Mouse (Mus musculus): ENCODE results near the gene Vwa3a. TPM values are rescaled to one million over a fixed set of nuclear protein-coding genes. Genes with fewer than 3 reads are reported as not detected.

Gene Vwa3a
- 2.1 and 2.3 TPM in 2 replicates for polyA plus RNA-seq (2015; fragmentation: Nextera tagmentation; extraction: Ambion mirVana)

GRCm38 (mm10) chr7:120739018-120739417 lies at the start of gene Vwa3a:
Vwa3a (plus strand) TSS chr7:120739318.
- H3K9ac ChIP-seq (ENCODE audit: low read depth, low read length) = no peak within 1 kb of the TSS
- H3K27ac ChIP-seq (ENCODE audit: low read length) = no peak within 1 kb of the TSS
- H3K4me2 ChIP-seq (ENCODE audit: low read length) = no peak within 1 kb of the TSS; the same call in 1 of the 2 replicates
- no peaks in the 10 kb centered on the region for H3K27me3 ChIP-seq (ENCODE audit: control insufficient read depth, insufficient read depth, low read depth, low read length)
- peaks cover 3% of the 10 kb centered on the region; the same call in 1 of the 2 replicates for H3K4me1 ChIP-seq (ENCODE audit: control insufficient read depth, insufficient read depth, low read length)
- no peaks in the 10 kb centered on the region for H3K9me3 ChIP-seq (replicated peaks; ENCODE audit: control insufficient read depth, low read length, poor library complexity, severe bottlenecking)
- no peaks in the 10 kb centered on the region for H3K36me3 ChIP-seq (ENCODE audit: control insufficient read depth, insufficient read depth, low read length)
- WGBS = 80% methylated on average over 6 of the region's 6 CpGs
- no peak for ATAC-seq
- no peak within 1 kb of the TSS for H3K4me3 ChIP-seq (ENCODE audit: low read depth, low read length)

DNA sequence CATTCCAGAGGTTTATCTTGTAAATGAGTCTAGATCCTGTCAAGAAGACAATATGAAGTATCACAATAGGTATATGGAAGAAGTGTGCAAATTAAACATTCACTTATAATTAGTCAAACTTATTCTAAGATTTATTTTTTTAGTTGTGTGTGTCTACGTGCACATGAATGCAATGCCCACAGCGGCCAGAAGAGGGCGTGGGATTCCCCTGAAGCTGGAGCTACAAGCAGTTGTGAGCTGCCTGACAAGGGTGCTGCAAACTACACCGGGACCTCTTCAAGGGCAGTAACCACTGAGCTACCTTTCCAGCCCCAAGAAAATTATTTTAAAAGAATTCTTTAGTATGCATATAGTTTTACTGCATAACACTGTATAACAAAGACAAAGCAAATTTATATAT lies 48.5 kb upstream of the Vwa3a start:
- H3K36me3 ChIP-seq (ENCODE audit: control insufficient read depth, insufficient read depth, low read length) = no peaks in the 10 kb centered on the region
- ATAC-seq = no peak
- no peaks in the 10 kb centered on the region for H3K9me3 ChIP-seq (replicated peaks; ENCODE audit: control insufficient read depth, low read length, poor library complexity, severe bottlenecking)
- H3K27me3 ChIP-seq (ENCODE audit: control insufficient read depth, insufficient read depth, low read depth, low read length) = no peaks in the 10 kb centered on the region
- 79% methylated on average over 4 of the region's 4 CpGs for WGBS
- no peak overlapping the region for H3K9ac ChIP-seq (ENCODE audit: low read depth, low read length)
- H3K4me3 ChIP-seq (ENCODE audit: low read depth, low read length) = no peak overlapping the region
- no peak overlapping the region for H3K27ac ChIP-seq (ENCODE audit: low read length)
- no peak overlapping the region for H3K4me2 ChIP-seq (ENCODE audit: low read length)
- H3K4me1 ChIP-seq (ENCODE audit: control insufficient read depth, insufficient read depth, low read length) = no peaks in the 10 kb centered on the region

GRCm38 (mm10) chr7:120693831-120694375 lies 45.2 kb upstream of the Vwa3a start:
- Histone ChIP-seq H3K4me3 (ENCODE audit: low read depth, low read length) (no peak overlapping the region), H3K27me3 (ENCODE audit: control insufficient read depth, insufficient read depth, low read depth, low read length) (no peaks in the 10 kb centered on the region), H3K36me3 (ENCODE audit: control insufficient read depth, insufficient read depth, low read length) (no peaks in the 10 kb centered on the region), H3K27ac (ENCODE audit: low read length) (no peak overlapping the region), H3K4me2 (ENCODE audit: low read length) (no peak overlapping the region), H3K9me3 (replicated peaks; ENCODE audit: control insufficient read depth, low read length, poor library complexity, severe bottlenecking) (no peaks in the 10 kb centered on the region), H3K4me1 (ENCODE audit: control insufficient read depth, insufficient read depth, low read length) (no peaks in the 10 kb centered on the region), H3K9ac (ENCODE audit: low read depth, low read length) (no peak overlapping the region)
- no peak for ATAC-seq
- WGBS = 94% methylated on average over 5 of the region's 5 CpGs

GRCm38 (mm10) chr7:120695196-120695595 lies 43.9 kb upstream of the Vwa3a start:
- Histone ChIP-seq H3K27ac (ENCODE audit: low read length) (no peak overlapping the region), H3K4me2 (ENCODE audit: low read length) (no peak overlapping the region), H3K27me3 (ENCODE audit: control insufficient read depth, insufficient read depth, low read depth, low read length) (no peaks in the 10 kb centered on the region), H3K4me3 (ENCODE audit: low read depth, low read length) (no peak overlapping the region), H3K36me3 (ENCODE audit: control insufficient read depth, insufficient read depth, low read length) (no peaks in the 10 kb centered on the region), H3K9ac (ENCODE audit: low read depth, low read length) (no peak overlapping the region), H3K4me1 (ENCODE audit: control insufficient read depth, insufficient read depth, low read length) (no peaks in the 10 kb centered on the region), H3K9me3 (replicated peaks; ENCODE audit: control insufficient read depth, low read length, poor library complexity, severe bottlenecking) (no peaks in the 10 kb centered on the region)
- ATAC-seq = no peak
- 21% methylated on average over 6 of the region's 6 CpGs for WGBS

- ATAC-seq = no peak
- Histone ChIP-seq H3K27me3 (ENCODE audit: control insufficient read depth, insufficient read depth, low read depth, low read length) (no peaks in the 10 kb centered on the region), H3K4me1 (ENCODE audit: control insufficient read depth, insufficient read depth, low read length) (no peaks in the 10 kb centered on the region), H3K9me3 (replicated peaks; ENCODE audit: control insufficient read depth, low read length, poor library complexity, severe bottlenecking) (no peaks in the 10 kb centered on the region), H3K9ac (ENCODE audit: low read depth, low read length) (no peak overlapping the region), H3K4me3 (ENCODE audit: low read depth, low read length) (no peak overlapping the region), H3K27ac (ENCODE audit: low read length) (no peak overlapping the region), H3K4me2 (ENCODE audit: low read length) (no peak overlapping the region), H3K36me3 (ENCODE audit: control insufficient read depth, insufficient read depth, low read length) (no peaks in the 10 kb centered on the region)
- WGBS = 47% methylated on average over 1 of the region's 1 CpGs
These were observed 43.5 kb upstream of the Vwa3a start for GRCm38 (mm10) chr7:120695641-120696040.

GRCm38 (mm10) chr7:120696331-120696730 lies 42.8 kb upstream of the Vwa3a start:
- no peak overlapping the region for H3K4me2 ChIP-seq (ENCODE audit: low read length)
- no peak overlapping the region for H3K4me3 ChIP-seq (ENCODE audit: low read depth, low read length)
- WGBS = 85% methylated on average over 2 of the region's 2 CpGs
- H3K9me3 ChIP-seq (replicated peaks; ENCODE audit: control insufficient read depth, low read length, poor library complexity, severe bottlenecking) = no peaks in the 10 kb centered on the region
- H3K36me3 ChIP-seq (ENCODE audit: control insufficient read depth, insufficient read depth, low read length) = no peaks in the 10 kb centered on the region
- no peak overlapping the region for H3K27ac ChIP-seq (ENCODE audit: low read length)
- ATAC-seq = no peak
- no peaks in the 10 kb centered on the region for H3K4me1 ChIP-seq (ENCODE audit: control insufficient read depth, insufficient read depth, low read length)
- no peaks in the 10 kb centered on the region for H3K27me3 ChIP-seq (ENCODE audit: control insufficient read depth, insufficient read depth, low read depth, low read length)
- H3K9ac ChIP-seq (ENCODE audit: low read depth, low read length) = no peak overlapping the region

- Histone ChIP-seq H3K4me3 (ENCODE audit: low read depth, low read length) (no peak overlapping the region), H3K27me3 (ENCODE audit: control insufficient read depth, insufficient read depth, low read depth, low read length) (no peaks in the 10 kb centered on the region), H3K9me3 (replicated peaks; ENCODE audit: control insufficient read depth, low read length, poor library complexity, severe bottlenecking) (no peaks in the 10 kb centered on the region), H3K27ac (ENCODE audit: low read length) (no peak overlapping the region), H3K4me1 (ENCODE audit: control insufficient read depth, insufficient read depth, low read length) (no peaks in the 10 kb centered on the region), H3K36me3 (ENCODE audit: control insufficient read depth, insufficient read depth, low read length) (no peaks in the 10 kb centered on the region), H3K9ac (ENCODE audit: low read depth, low read length) (no peak overlapping the region), H3K4me2 (ENCODE audit: low read length) (no peak overlapping the region)
- no peak for ATAC-seq
- WGBS = 91% methylated on average over 6 of the region's 6 CpGs
These were observed 39.5 kb upstream of the Vwa3a start for GRCm38 (mm10) chr7:120699586-120699985.

GRCm38 (mm10) chr7:120703888-120704287 lies 35.2 kb upstream of the Vwa3a start:
- H3K4me2 ChIP-seq (ENCODE audit: low read length) = no peak overlapping the region
- 86% methylated on average over 3 of the region's 3 CpGs for WGBS
- ATAC-seq = no peak

GRCm38 (mm10) chr7:120712071-120712470 lies 27.0 kb upstream of the Vwa3a start:
- H3K4me1 ChIP-seq (ENCODE audit: control insufficient read depth, insufficient read depth, low read length) = no peaks in the 10 kb centered on the region
- no peak overlapping the region for H3K27ac ChIP-seq (ENCODE audit: low read length)
- no peak overlapping the region for H3K4me2 ChIP-seq (ENCODE audit: low read length)
- no peak overlapping the region for H3K4me3 ChIP-seq (ENCODE audit: low read depth, low read length)
- H3K9ac ChIP-seq (ENCODE audit: low read depth, low read length) = no peak overlapping the region
- ATAC-seq = no peak
- no peaks in the 10 kb centered on the region for H3K9me3 ChIP-seq (replicated peaks; ENCODE audit: control insufficient read depth, low read length, poor library complexity, severe bottlenecking)
- no peaks in the 10 kb centered on the region for H3K27me3 ChIP-seq (ENCODE audit: control insufficient read depth, insufficient read depth, low read depth, low read length)
- H3K36me3 ChIP-seq (ENCODE audit: control insufficient read depth, insufficient read depth, low read length) = no peaks in the 10 kb centered on the region
- WGBS = 96% methylated on average over 2 of the region's 2 CpGs

More at GRCm38 (mm10) chr7:120703888-120704287, 35.2 kb upstream of the Vwa3a start:
- no peak overlapping the region for H3K9ac ChIP-seq (ENCODE audit: low read depth, low read length)
- no peaks in the 10 kb centered on the region for H3K27me3 ChIP-seq (ENCODE audit: control insufficient read depth, insufficient read depth, low read depth, low read length)
- H3K9me3 ChIP-seq (replicated peaks; ENCODE audit: control insufficient read depth, low read length, poor library complexity, severe bottlenecking) = no peaks in the 10 kb centered on the region
- H3K4me1 ChIP-seq (ENCODE audit: control insufficient read depth, insufficient read depth, low read length) = no peaks in the 10 kb centered on the region
- H3K36me3 ChIP-seq (ENCODE audit: control insufficient read depth, insufficient read depth, low read length) = no peaks in the 10 kb centered on the region
- no peak overlapping the region for H3K4me3 ChIP-seq (ENCODE audit: low read depth, low read length)
- no peak overlapping the region for H3K27ac ChIP-seq (ENCODE audit: low read length)
